Mouse (Mus musculus) liver, embryonic 14.5 days (tissue): ENCODE data around the gene Megf8. TPM values are rescaled to one million over a fixed set of nuclear protein-coding genes. Genes with fewer than 3 reads are reported as not detected.

Experiments used
- ATAC-seq: fragments of 200-750 bp; cut with Nextera tagmentation; 2 replicates; pipeline ENCODE4 v1.8.0; 2017; ENCODE audit warnings: moderate number of reproducible peaks, mild to moderate bottlenecking, moderate library complexity; ENCODE audit not compliant: insufficient read depth
- DNase-seq, 3 experiments: peaks; one replicate each; pipeline ENCODE4 v3.0.0-alpha.2; 2012 to 2013; ENCODE audit warnings: low read depth in 3 of 3, low spot score in 3 of 3
- H3K27ac ChIP-seq: fragments of 300-500 bp; sonication (generic); 2 replicates; pipeline ENCODE4 v1.5.1; 2014; ENCODE audit warnings: moderate library complexity, mild to moderate bottlenecking, control low read depth, inconsistent platforms
- H3K27me3 ChIP-seq: fragments of 300-500 bp; sonication (generic); 2 replicates; pipeline ENCODE4 v1.6.1; 2014; ENCODE audit warnings: mild to moderate bottlenecking, low read length, moderate library complexity; ENCODE audit not compliant: control insufficient read depth, insufficient read depth
- H3K36me3 ChIP-seq: fragments of 300-500 bp; sonication (generic); replicated peaks from 2 replicates; pipeline ENCODE4 v1.6.1; 2014; ENCODE audit warnings: low read depth; ENCODE audit not compliant: control insufficient read depth, insufficient read depth
- H3K4me1 ChIP-seq, 2 experiments: fragments of 200-500 bp in 1 of 2; fragments of 300-500 bp in 1 of 2; sonication (generic) in 1 of 2; replicated peaks; 2 replicates each; pipeline ENCODE4 v1.6.1; 2012 to 2014; ENCODE audit warnings: antibody characterized with exemption in 1 of 2, inconsistent platforms in 1 of 2, low read length in 1 of 2; ENCODE audit not compliant: control insufficient read depth in 2 of 2, insufficient read depth in 2 of 2
- H3K4me2 ChIP-seq: fragments of 300-500 bp; sonication (generic); 2 replicates; pipeline ENCODE4 v1.6.1; 2014; ENCODE audit warnings: low read depth, mild to moderate bottlenecking, control low read depth, moderate library complexity
- H3K4me3 ChIP-seq, 2 experiments: fragments of 200-500 bp in 1 of 2; fragments of 300-500 bp in 1 of 2; sonication (generic) in 1 of 2; 2 replicates each; pipeline ENCODE4 v1.5.1; 2012 to 2014; ENCODE audit warnings: low read depth in 2 of 2, low read length in 2 of 2, mild to moderate bottlenecking in 2 of 2, control low read depth in 1 of 2, inconsistent platforms in 1 of 2, moderate library complexity in 1 of 2; ENCODE audit not compliant: insufficient read depth in 1 of 2
- H3K9ac ChIP-seq: fragments of 300-500 bp; sonication (generic); replicated peaks from 2 replicates; pipeline ENCODE4 v1.6.1; 2014; ENCODE audit warnings: mild to moderate bottlenecking, control low read depth, moderate library complexity
- H3K9me3 ChIP-seq: fragments of 300-500 bp; sonication (generic); 2 replicates; pipeline ENCODE4 v1.6.1; 2016; ENCODE audit warnings: low read length, mixed read lengths; ENCODE audit not compliant: control insufficient read depth
- CTCF ChIP-seq: IDR thresholded peaks from 2 replicates; pipeline ENCODE4 v1.5.1; 2016; ENCODE audit warnings: antibody characterized with exemption, low read depth, control low read depth
- EP300 ChIP-seq: IDR thresholded peaks from 2 replicates; pipeline ENCODE4 v1.6.1; 2016; ENCODE audit warnings: antibody characterized with exemption, low read depth
- WGBS: fragments of 180-500 bp; shearing (Covaris S2); extraction: QIAGEN DNeasy Blood & Tissue Kit; methylation state at CpG from one replicate; pipeline ENCODE4 v1.1.7; 2014; ENCODE audit not compliant: insufficient replicate concordance; 5-methylcytosine and 5-hydroxymethylcytosine counted together
- polyA plus RNA-seq, 2 experiments: library from polyadenylated mRNA; depleted of rRNA in 1 of 2; stranded (reverse) in 1 of 2; unstranded in 1 of 2; fragments of >200 nt; fragmentation: Nextera tagmentation in 1 of 2; extraction: Ambion mirVana in 1 of 2; gene quantifications; 2 replicates each; pipeline versions ENCODE4 v1.2.1 to v1.2.3; 2012 to 2014

The Megf8 gene
- polyA plus RNA-seq, 2 experiments: 0.53 to 1.3 TPM

- H3K36me3 ChIP-seq: no peaks in the 10 kb centered on the region
- peak overlapping the region; percentile 49 for H3K9ac ChIP-seq
- H3K4me2 ChIP-seq: peak overlapping the region; percentile 74
- no peaks in the 10 kb centered on the region for H3K27me3 ChIP-seq
- peak overlapping the region; percentile 40 to 41 for H3K4me3 ChIP-seq
- H3K4me1 ChIP-seq: peaks cover 3 to 11% of the 10 kb centered on the region in 2 experiments; a peak in 3 of 4 replicates
- H3K9me3 ChIP-seq: no peaks in the 10 kb centered on the region
- no peak overlapping the region for H3K27ac ChIP-seq
- ATAC-seq (peak; percentile 36), DNase-seq (peak in 1 of 3 experiments; percentile 33)
- TF ChIP-seq CTCF (peak; percentile 57), EP300 (no peak)
- WGBS: 2% methylated on average over 42 of the region's 42 CpGs
Observed at GRCm38 (mm10) chr7:25379551-25380351, 62.8 kb downstream of the Megf8 start.

DNA sequence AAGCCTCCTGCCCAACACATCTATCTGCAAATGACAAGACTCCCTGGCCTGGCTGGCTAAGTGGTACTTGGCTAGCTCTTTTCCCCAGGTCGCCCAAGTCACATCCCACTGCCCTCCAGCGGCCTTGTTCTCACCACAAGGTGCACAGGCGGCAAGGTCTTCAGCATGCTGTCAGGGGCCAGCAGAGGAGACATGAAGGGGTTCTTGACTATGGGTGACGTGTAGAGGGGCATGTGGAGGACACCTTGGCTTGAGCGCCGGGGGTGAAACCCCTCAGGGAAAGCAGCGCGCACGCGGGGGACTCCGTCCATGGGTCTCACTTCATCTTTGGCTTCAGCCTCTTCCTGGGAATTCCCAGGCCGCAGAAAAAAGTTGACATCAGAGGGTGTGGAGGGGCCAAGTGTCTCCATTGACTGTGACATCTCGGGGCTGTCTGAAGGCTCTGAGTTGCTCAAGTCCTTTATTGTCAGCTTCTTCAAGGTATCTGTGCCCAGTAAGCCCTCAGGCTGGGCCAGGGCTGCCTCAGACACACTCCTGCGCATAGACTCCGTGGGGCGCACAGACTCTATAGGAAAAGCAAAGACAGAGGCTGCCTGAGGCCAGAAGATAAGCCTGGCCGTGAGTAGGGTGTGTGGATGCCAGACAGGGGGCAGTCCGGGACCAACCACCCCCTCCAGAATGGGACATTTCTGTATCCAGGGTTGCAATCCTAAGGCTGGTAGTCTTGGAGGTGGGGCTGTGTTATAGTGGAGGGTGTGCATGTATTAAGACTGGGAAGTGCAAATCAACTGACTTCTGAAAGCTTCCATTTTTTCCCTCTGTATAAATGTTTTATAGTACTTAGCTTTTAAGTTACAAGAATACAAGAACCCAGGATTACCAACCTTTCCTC lies 63.7 kb downstream of the Megf8 start:
- WGBS: 39% methylated on average over 18 of the region's 18 CpGs
- ATAC-seq: peak; percentile 59; the same call in 1 of the 2 replicates
- Histone ChIP-seq H3K36me3 (no peaks in the 10 kb centered on the region), H3K4me1 (peaks cover 3 to 15% of the 10 kb centered on the region in 2 experiments; a peak in 3 of 4 replicates), H3K4me2 (peak overlapping the region; percentile 74), H3K27me3 (no peaks in the 10 kb centered on the region), H3K9ac (no peak overlapping the region), H3K4me3 (no peak overlapping the region), H3K9me3 (no peaks in the 10 kb centered on the region), H3K27ac (no peak overlapping the region)
- TF ChIP-seq CTCF (peak; percentile 20; the same call in 1 of the 2 replicates), EP300 (no peak)
- DNase-seq: peak in 1 of 3 experiments; percentile 20

GRCm38 (mm10) chr7:25381284-25381680 lies 64.3 kb downstream of the Megf8 start:
- WGBS: 59% methylated on average over 3 of the region's 3 CpGs
- no peak overlapping the region for H3K4me3 ChIP-seq
- no peaks in the 10 kb centered on the region for H3K36me3 ChIP-seq
- no peak for ATAC-seq
- H3K4me2 ChIP-seq: no peak overlapping the region
- DNase-seq: no peak
- no peak overlapping the region for H3K9ac ChIP-seq
- no peaks in the 10 kb centered on the region for H3K27me3 ChIP-seq
- TF ChIP-seq EP300 (no peak), CTCF (no peak)
- no peaks in the 10 kb centered on the region for H3K9me3 ChIP-seq
- peaks cover 8 to 21% of the 10 kb centered on the region in 2 experiments for H3K4me1 ChIP-seq
- no peak overlapping the region for H3K27ac ChIP-seq

DNA sequence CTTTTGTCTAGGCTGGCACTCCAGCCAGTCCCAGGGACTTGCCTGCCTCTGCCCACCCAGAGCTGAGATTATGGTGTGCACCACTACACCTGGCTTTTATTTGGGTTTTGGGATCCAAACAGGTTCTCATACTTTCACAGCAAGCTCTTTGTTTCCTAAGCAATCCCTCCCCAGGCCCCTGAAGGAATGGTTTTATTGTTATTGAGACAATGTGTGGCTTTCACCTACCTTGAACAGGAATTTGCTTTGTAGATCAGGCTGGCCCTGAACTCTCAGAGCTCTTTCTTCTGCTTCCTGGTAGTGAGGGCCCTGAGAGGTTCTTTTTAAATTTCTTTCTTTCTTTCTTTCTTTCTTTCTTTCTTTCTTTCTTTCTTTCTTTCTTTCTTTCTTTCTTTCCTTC lies 65.6 kb downstream of the Megf8 start:
- TF ChIP-seq EP300 (no peak), CTCF (no peak)
- Histone ChIP-seq H3K36me3 (no peaks in the 10 kb centered on the region), H3K27me3 (no peaks in the 10 kb centered on the region), H3K4me1 (peaks cover 15 to 23% of the 10 kb centered on the region in 2 experiments), H3K27ac (no peak overlapping the region), H3K4me3 (no peak overlapping the region), H3K9me3 (no peaks in the 10 kb centered on the region), H3K9ac (no peak overlapping the region), H3K4me2 (no peak overlapping the region)
- ATAC-seq (no peak), DNase-seq (no peak)

GRCm38 (mm10) chr7:25383385-25383784 lies 66.4 kb downstream of the Megf8 start:
- peaks cover 2% of the 10 kb centered on the region; the same call in 1 of the 2 replicates for H3K36me3 ChIP-seq
- DNase-seq (no peak), ATAC-seq (no peak)
- peaks cover 15 to 23% of the 10 kb centered on the region in 2 experiments for H3K4me1 ChIP-seq
- H3K9ac ChIP-seq: no peak overlapping the region
- H3K4me2 ChIP-seq: no peak overlapping the region
- H3K9me3 ChIP-seq: no peaks in the 10 kb centered on the region
- H3K27ac ChIP-seq: no peak overlapping the region
- WGBS: 78% methylated on average over 7 of the region's 7 CpGs
- TF ChIP-seq CTCF (no peak), EP300 (no peak)
- no peak overlapping the region for H3K4me3 ChIP-seq
- H3K27me3 ChIP-seq: no peaks in the 10 kb centered on the region
